Mouse (Mus musculus) stomach, embryonic 14.5 days (tissue): ENCODE data around the gene Pkhd1. TPM values are rescaled to one million over a fixed set of nuclear protein-coding genes. Genes with fewer than 3 reads are reported as not detected.

Experiments used
- ATAC-seq: fragments of 200-750 bp; cut with Nextera tagmentation; 2 replicates; pipeline ENCODE4 v1.8.0; 2017; ENCODE audit warnings: low read depth, moderate TSS enrichment; ENCODE audit not compliant: insufficient number of reproducible peaks, insufficient read depth, low FRiP score
- H3K27ac ChIP-seq: fragments of 300-500 bp; sonication (generic); 2 replicates; pipeline ENCODE4 v1.5.1; 2014; ENCODE audit warnings: mild to moderate bottlenecking, low read length, moderate library complexity, mixed read lengths
- H3K27me3 ChIP-seq: fragments of 300-500 bp; sonication (generic); 2 replicates; pipeline ENCODE4 v1.6.1; 2014; ENCODE audit warnings: low read length, control low read depth, mixed read lengths; ENCODE audit not compliant: control insufficient read depth, insufficient read depth
- H3K36me3 ChIP-seq: fragments of 300-500 bp; sonication (generic); 2 replicates; pipeline ENCODE4 v1.6.1; 2014; ENCODE audit warnings: mild to moderate bottlenecking, control low read depth, low read length, moderate library complexity, mixed read lengths; ENCODE audit not compliant: control insufficient read depth, insufficient read depth
- H3K4me1 ChIP-seq: fragments of 300-500 bp; sonication (generic); 2 replicates; pipeline ENCODE4 v1.6.1; 2014; ENCODE audit warnings: low read length, control low read depth, mixed read lengths; ENCODE audit not compliant: control insufficient read depth, insufficient read depth
- H3K4me2 ChIP-seq: fragments of 300-500 bp; sonication (generic); replicated peaks from 2 replicates; pipeline ENCODE4 v1.6.1; 2014; ENCODE audit warnings: low read depth, low read length, control low read depth
- H3K4me3 ChIP-seq: fragments of 300-500 bp; sonication (generic); 2 replicates; pipeline ENCODE4 v1.5.1; 2014; ENCODE audit warnings: low read depth, low read length, control low read depth
- H3K9ac ChIP-seq: fragments of 300-500 bp; sonication (generic); replicated peaks from 2 replicates; pipeline ENCODE4 v1.6.1; 2014; ENCODE audit warnings: low read depth, mild to moderate bottlenecking, control low read depth, low read length, moderate library complexity, mixed read lengths
- H3K9me3 ChIP-seq: fragments of 300-500 bp; sonication (generic); 2 replicates; pipeline ENCODE4 v1.6.1; 2016; ENCODE audit warnings: low read depth, low read length, control low read depth; ENCODE audit not compliant: control insufficient read depth
- WGBS: fragments of 180-500 bp; shearing (Covaris S2); extraction: QIAGEN DNeasy Blood & Tissue Kit; methylation state at CpG from one replicate; pipeline ENCODE4 v1.1.7; 2014; 5-methylcytosine and 5-hydroxymethylcytosine counted together
- polyA plus RNA-seq: library from polyadenylated mRNA; unstranded; fragments of >200 nt; fragmentation: Nextera tagmentation; extraction: Ambion mirVana; gene quantifications from 2 replicates; pipeline ENCODE4 v1.2.1, GENCODE M21; 2014

The Pkhd1 gene
- polyA plus RNA-seq, 1 experiment from 2014 or later, result 1.1 TPM

GRCm38 (mm10) chr1:20623375-20623774, 5.5 kb upstream of the Pkhd1 start:
- Histone ChIP-seq H3K4me1 (no peaks in the 10 kb centered on the region), H3K36me3 (no peaks in the 10 kb centered on the region), H3K9me3 (no peaks in the 10 kb centered on the region), H3K4me3 (no peak overlapping the region), H3K27me3 (no peaks in the 10 kb centered on the region), H3K4me2 (no peak overlapping the region), H3K9ac (no peak overlapping the region), H3K27ac (no peak overlapping the region)
- 81% methylated on average over 4 of the region's 4 CpGs for WGBS
- no peak for ATAC-seq

DNA sequence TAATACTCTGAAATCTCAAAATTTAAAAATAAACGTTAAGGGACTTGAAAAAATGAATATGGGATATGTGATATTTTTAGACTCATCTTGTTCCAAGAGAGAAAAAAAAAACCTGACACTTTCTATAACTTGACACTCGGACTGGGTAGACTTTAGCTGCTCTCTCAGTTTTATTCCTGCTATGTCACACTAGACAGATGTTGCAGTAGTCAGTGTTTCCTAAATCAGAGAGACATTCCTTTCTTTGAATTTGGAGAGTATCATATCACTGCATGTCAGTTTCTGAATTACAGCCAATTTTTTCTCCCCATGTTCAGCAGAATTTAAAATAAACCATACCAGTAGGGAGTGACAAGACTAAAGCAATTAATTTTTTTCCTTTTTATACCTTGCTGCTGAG, 2.7 kb upstream of the Pkhd1 start:
- Histone ChIP-seq H3K4me3 (no peak overlapping the region), H3K4me2 (no peak overlapping the region), H3K27ac (no peak overlapping the region), H3K9me3 (no peaks in the 10 kb centered on the region), H3K4me1 (no peaks in the 10 kb centered on the region), H3K27me3 (no peaks in the 10 kb centered on the region), H3K36me3 (no peaks in the 10 kb centered on the region), H3K9ac (no peak overlapping the region)
- WGBS, result 46% methylated on average over 2 of the region's 2 CpGs
- no peak for ATAC-seq

- H3K4me2 ChIP-seq, result no peak overlapping the region
- no peak overlapping the region for H3K27ac ChIP-seq
- H3K9ac ChIP-seq, result no peak overlapping the region
- no peak overlapping the region for H3K4me3 ChIP-seq
- 30% methylated on average over 3 of the region's 3 CpGs for WGBS
- no peaks in the 10 kb centered on the region for H3K27me3 ChIP-seq
- ATAC-seq, result no peak
- H3K4me1 ChIP-seq, result no peaks in the 10 kb centered on the region
- H3K9me3 ChIP-seq, result no peaks in the 10 kb centered on the region
- H3K36me3 ChIP-seq, result no peaks in the 10 kb centered on the region
Observed at GRCm38 (mm10) chr1:20619363-20619762, 1.5 kb upstream of the Pkhd1 start.

- Histone ChIP-seq H3K27ac (no peak overlapping the region), H3K4me1 (no peaks in the 10 kb centered on the region), H3K36me3 (no peaks in the 10 kb centered on the region), H3K27me3 (no peaks in the 10 kb centered on the region), H3K9ac (no peak overlapping the region), H3K9me3 (no peaks in the 10 kb centered on the region), H3K4me2 (no peak overlapping the region), H3K4me3 (no peak overlapping the region)
- ATAC-seq, result no peak
- 29% methylated on average over 7 of the region's 7 CpGs for WGBS
Observed at GRCm38 (mm10) chr1:20612643-20613042, 5.2 kb downstream of the Pkhd1 start.

GRCm38 (mm10) chr1:20605489-20605888, 12.4 kb downstream of the Pkhd1 start:
- no peaks in the 10 kb centered on the region for H3K36me3 ChIP-seq
- no peaks in the 10 kb centered on the region for H3K27me3 ChIP-seq
- H3K9me3 ChIP-seq, result no peaks in the 10 kb centered on the region
- no peak for ATAC-seq
- H3K4me1 ChIP-seq, result no peaks in the 10 kb centered on the region
- WGBS, result 75% methylated on average over 2 of the region's 2 CpGs
- no peak overlapping the region for H3K4me3 ChIP-seq
- no peak overlapping the region for H3K9ac ChIP-seq
- H3K4me2 ChIP-seq, result no peak overlapping the region
- no peak overlapping the region for H3K27ac ChIP-seq

DNA sequence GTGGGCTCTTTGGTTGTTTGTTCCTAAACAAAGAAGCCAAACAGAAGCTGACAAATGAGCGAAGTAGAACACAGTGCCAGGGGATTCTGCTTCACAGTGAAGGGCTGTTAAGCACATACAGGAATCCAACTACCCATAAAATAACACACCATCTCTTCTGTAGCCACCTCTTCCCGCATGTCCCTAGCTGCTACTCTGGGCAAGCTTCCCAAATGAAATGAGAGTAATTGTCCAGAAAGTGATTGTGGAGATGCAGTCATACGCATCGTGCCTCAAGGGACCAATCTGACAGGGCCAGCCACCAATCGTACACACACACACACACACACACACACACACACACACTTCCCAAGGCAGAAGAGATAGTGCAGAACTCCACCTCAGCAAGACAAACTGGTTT, 27.4 kb downstream of the Pkhd1 start:
- 80% methylated on average over 5 of the region's 5 CpGs for WGBS
- no peaks in the 10 kb centered on the region for H3K9me3 ChIP-seq
- H3K27me3 ChIP-seq, result no peaks in the 10 kb centered on the region
- no peak overlapping the region for H3K9ac ChIP-seq
- H3K4me1 ChIP-seq, result no peaks in the 10 kb centered on the region
- no peak overlapping the region for H3K27ac ChIP-seq
- no peaks in the 10 kb centered on the region for H3K36me3 ChIP-seq
- H3K4me3 ChIP-seq, result no peak overlapping the region
- H3K4me2 ChIP-seq, result no peak overlapping the region
- ATAC-seq, result no peak

DNA sequence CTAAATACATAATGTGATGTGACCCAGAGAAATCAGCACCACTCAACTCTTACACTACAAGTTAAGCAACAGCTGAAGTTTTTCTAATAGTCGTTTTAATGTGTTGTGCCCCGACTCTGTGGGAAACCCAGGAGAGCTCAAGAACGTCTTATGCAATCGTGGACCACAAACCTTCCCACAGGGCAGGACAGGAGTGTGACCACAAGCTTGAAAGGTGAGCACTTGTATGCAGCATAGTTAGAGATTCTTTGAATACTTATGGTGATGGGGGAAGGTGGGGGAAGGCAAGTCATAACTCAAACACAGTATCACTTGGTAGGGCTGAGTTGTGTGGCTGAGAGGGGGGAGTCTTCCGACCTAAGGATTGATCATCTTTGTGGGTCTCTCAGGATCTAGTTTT, 46.4 kb downstream of the Pkhd1 start:
- no peaks in the 10 kb centered on the region for H3K36me3 ChIP-seq
- WGBS, result 69% methylated on average over 5 of the region's 5 CpGs
- H3K4me3 ChIP-seq, result no peak overlapping the region
- no peaks in the 10 kb centered on the region for H3K4me1 ChIP-seq
- no peak for ATAC-seq
- no peak overlapping the region for H3K9ac ChIP-seq
- no peak overlapping the region for H3K4me2 ChIP-seq
- no peaks in the 10 kb centered on the region for H3K27me3 ChIP-seq
- no peaks in the 10 kb centered on the region for H3K9me3 ChIP-seq
- H3K27ac ChIP-seq, result no peak overlapping the region

- Histone ChIP-seq H3K4me1 (no peaks in the 10 kb centered on the region), H3K27ac (no peak overlapping the region), H3K9me3 (no peaks in the 10 kb centered on the region), H3K36me3 (no peaks in the 10 kb centered on the region), H3K4me3 (no peak overlapping the region), H3K9ac (no peak overlapping the region), H3K4me2 (no peak overlapping the region), H3K27me3 (no peaks in the 10 kb centered on the region)
- no peak for ATAC-seq
- WGBS, result 79% methylated on average over 3 of the region's 3 CpGs
Observed at GRCm38 (mm10) chr1:20569430-20569829, 48.4 kb downstream of the Pkhd1 start.

DNA sequence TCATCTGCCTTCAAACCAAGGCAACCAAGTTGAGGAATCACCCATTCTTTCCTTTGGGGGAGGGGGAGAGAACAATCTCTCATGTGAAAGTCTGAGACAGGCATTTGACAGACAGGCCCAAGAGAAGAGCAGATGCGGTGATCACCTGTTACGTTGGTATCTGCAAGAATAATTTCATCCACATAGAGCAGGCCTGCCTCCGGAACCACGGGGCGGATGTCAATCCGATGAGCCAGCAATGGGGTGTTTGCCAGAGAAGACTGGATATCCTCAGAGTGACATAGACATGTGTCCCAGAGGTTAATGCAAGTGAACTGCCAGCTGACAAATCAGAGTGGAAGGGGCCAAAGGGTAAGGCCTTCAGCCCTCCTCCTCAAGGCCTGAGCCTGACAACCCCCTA, 59.4 kb downstream of the Pkhd1 start:
- Histone ChIP-seq H3K9me3 (no peaks in the 10 kb centered on the region), H3K4me2 (no peak overlapping the region), H3K27me3 (no peaks in the 10 kb centered on the region), H3K4me3 (no peak overlapping the region), H3K9ac (no peak overlapping the region), H3K36me3 (no peaks in the 10 kb centered on the region), H3K27ac (no peak overlapping the region), H3K4me1 (no peaks in the 10 kb centered on the region)
- ATAC-seq, result no peak
- 87% methylated on average over 6 of the region's 6 CpGs for WGBS
